Mouse (Mus musculus) heart, postnatal 4 days (tissue): ENCODE results near the gene Scml4. TPM values are rescaled to one million over a fixed set of nuclear protein-coding genes. Genes with fewer than 3 reads are reported as not detected.

Experiments used
- DNase-seq: peaks from one replicate; pipeline ENCODE4 v3.0.0; 2021
- total RNA-seq, 2 experiments: library from RNA; stranded (reverse); gene quantifications; 2 replicates each; pipeline ENCODE4 v1.2.3; 2021

The Scml4 gene
- total RNA-seq, 2 experiments from 2014 or later: 4.2 to 4.9 TPM

- DNase-seq: no peak
Measured at GRCm38 (mm10) chr10:42903054-42903453, 42.9 kb downstream of the Scml4 start.

- DNase-seq: no peak
Measured at GRCm38 (mm10) chr10:42908562-42908961, 48.4 kb downstream of the Scml4 start.

GRCm38 (mm10) chr10:42910567-42910966 is 50.4 kb downstream of the Scml4 start:
- no peak for DNase-seq

- no peak for DNase-seq
Measured at GRCm38 (mm10) chr10:42912056-42912455, 51.9 kb downstream of the Scml4 start.

- DNase-seq: no peak
Measured at GRCm38 (mm10) chr10:42913196-42913595, 53.0 kb downstream of the Scml4 start.

- peak; percentile 30 for DNase-seq
Measured at GRCm38 (mm10) chr10:42914146-42914545, 54.0 kb downstream of the Scml4 start.

GRCm38 (mm10) chr10:42917355-42917754 is 57.2 kb downstream of the Scml4 start:
- no peak for DNase-seq

- no peak for DNase-seq
Measured at GRCm38 (mm10) chr10:42919786-42920185, 59.6 kb downstream of the Scml4 start.

- no peak for DNase-seq
Measured at GRCm38 (mm10) chr10:42925103-42925866, 65.1 kb downstream of the Scml4 start.

- DNase-seq: no peak
Measured at GRCm38 (mm10) chr10:42930121-42930650, 70.0 kb downstream of the Scml4 start.

- DNase-seq: peak; percentile 53
Measured at GRCm38 (mm10) chr10:42932862-42933480, 72.8 kb downstream of the Scml4 start.

- DNase-seq: peak; percentile 71
Measured at GRCm38 (mm10) chr10:42934672-42935071, 74.5 kb downstream of the Scml4 start.

- no peak for DNase-seq
Measured at GRCm38 (mm10) chr10:42936205-42936604, 76.0 kb downstream of the Scml4 start.

- DNase-seq: no peak
Measured at GRCm38 (mm10) chr10:42938361-42938760, 78.2 kb downstream of the Scml4 start.

GRCm38 (mm10) chr10:42939691-42940090 is 79.5 kb downstream of the Scml4 start:
- peak; percentile 27 for DNase-seq

- no peak for DNase-seq
Measured at GRCm38 (mm10) chr10:42940193-42941050, 80.3 kb downstream of the Scml4 start.

GRCm38 (mm10) chr10:42941278-42941677 is 81.1 kb downstream of the Scml4 start:
- DNase-seq: no peak

GRCm38 (mm10) chr10:42941697-42942221 is 81.6 kb downstream of the Scml4 start:
- peak; percentile 69 for DNase-seq

- DNase-seq: peak; percentile 37
Measured at GRCm38 (mm10) chr10:42942300-42942699, 82.1 kb downstream of the Scml4 start.

- DNase-seq: no peak
Measured at GRCm38 (mm10) chr10:42945316-42945715, 85.1 kb downstream of the Scml4 start.

- DNase-seq: no peak
Measured at GRCm38 (mm10) chr10:42947336-42947735, 87.2 kb downstream of the Scml4 start.

GRCm38 (mm10) chr10:42950252-42950751 is 90.1 kb downstream of the Scml4 start:
- DNase-seq: peak; percentile 33
